Mouse (Mus musculus) left cerebral cortex, adult 11 months (tissue): ENCODE results near the gene Clec10a.
"Not testable (repeated sequence)": the region's sequence is repeated elsewhere in the genome, so short reads cannot be mapped to it uniquely, and the experiment has no call there.

Source experiments
- DNase-seq: peaks from one replicate; pipeline ENCODE4 v3.0.0; 2022; ENCODE audit warnings: low spot score

Gene Clec10a

GRCm38 (mm10) chr11:70155897-70156296 lies at the start of gene Clec10a:
Clec10a (plus strand) TSS chr11:70156197.
- not testable (repeated sequence) for DNase-seq

GRCm38 (mm10) chr11:70107085-70107484 lies 48.9 kb upstream of the Clec10a start:
- no peak for DNase-seq

- DNase-seq, result no peak
Observed at GRCm38 (mm10) chr11:70110146-70110545, 45.9 kb upstream of the Clec10a start.

- DNase-seq, result no peak
Observed at GRCm38 (mm10) chr11:70114562-70114961, 41.4 kb upstream of the Clec10a start.

- no peak for DNase-seq
Observed at GRCm38 (mm10) chr11:70115901-70116300, 40.1 kb upstream of the Clec10a start.

- no peak for DNase-seq
Observed at GRCm38 (mm10) chr11:70129926-70130379, 26.0 kb upstream of the Clec10a start, which contains the start of gene Mgl2. Mgl2 (plus strand) TSS chr11:70130329.

GRCm38 (mm10) chr11:70135001-70135400 lies 21.0 kb upstream of the Clec10a start:
- DNase-seq, result not testable (repeated sequence)

- DNase-seq, result not testable (repeated sequence)
Observed at GRCm38 (mm10) chr11:70135925-70136324, 20.1 kb upstream of the Clec10a start.

GRCm38 (mm10) chr11:70139171-70139570 lies 16.8 kb upstream of the Clec10a start:
- no peak for DNase-seq

GRCm38 (mm10) chr11:70151072-70151471 lies 4.9 kb upstream of the Clec10a start:
- DNase-seq, result no peak

- DNase-seq, result no peak
Observed at GRCm38 (mm10) chr11:70162336-70162735, 6.3 kb downstream of the Clec10a start.

- DNase-seq, result no peak
Observed at GRCm38 (mm10) chr11:70165972-70166921, 10.2 kb downstream of the Clec10a start.

- DNase-seq, result no peak
Observed at GRCm38 (mm10) chr11:70168136-70168535, 12.1 kb downstream of the Clec10a start.

GRCm38 (mm10) chr11:70169471-70169870 lies 13.5 kb downstream of the Clec10a start:
- DNase-seq, result not testable (repeated sequence)

GRCm38 (mm10) chr11:70170291-70170690 lies 14.3 kb downstream of the Clec10a start:
- DNase-seq, result no peak

- DNase-seq, result no peak
Observed at GRCm38 (mm10) chr11:70171181-70171580, 15.2 kb downstream of the Clec10a start.

- no peak for DNase-seq
Observed at GRCm38 (mm10) chr11:70171847-70172246, 15.8 kb downstream of the Clec10a start.

GRCm38 (mm10) chr11:70172298-70172697 lies 16.3 kb downstream of the Clec10a start:
- DNase-seq, result no peak

GRCm38 (mm10) chr11:70174491-70174890 lies 18.5 kb downstream of the Clec10a start:
- DNase-seq, result no peak

GRCm38 (mm10) chr11:70177647-70178046 lies 21.6 kb downstream of the Clec10a start:
- no peak for DNase-seq

GRCm38 (mm10) chr11:70178311-70178710 lies 22.3 kb downstream of the Clec10a start:
- DNase-seq, result no peak

- DNase-seq, result no peak
Observed at GRCm38 (mm10) chr11:70178756-70179155, 22.8 kb downstream of the Clec10a start.

- no peak for DNase-seq
Observed at GRCm38 (mm10) chr11:70179401-70179800, 23.4 kb downstream of the Clec10a start.
